Mouse (Mus musculus) spleen, postnatal 4 days (tissue): ENCODE measurements around the gene Gm20604.

Experiments used
- DNase-seq, 2 experiments: peaks; one replicate each; pipeline ENCODE4 v3.0.0; 2022; ENCODE audit warnings: low spot score in 2 of 2

The Gm20604 gene

DNA sequence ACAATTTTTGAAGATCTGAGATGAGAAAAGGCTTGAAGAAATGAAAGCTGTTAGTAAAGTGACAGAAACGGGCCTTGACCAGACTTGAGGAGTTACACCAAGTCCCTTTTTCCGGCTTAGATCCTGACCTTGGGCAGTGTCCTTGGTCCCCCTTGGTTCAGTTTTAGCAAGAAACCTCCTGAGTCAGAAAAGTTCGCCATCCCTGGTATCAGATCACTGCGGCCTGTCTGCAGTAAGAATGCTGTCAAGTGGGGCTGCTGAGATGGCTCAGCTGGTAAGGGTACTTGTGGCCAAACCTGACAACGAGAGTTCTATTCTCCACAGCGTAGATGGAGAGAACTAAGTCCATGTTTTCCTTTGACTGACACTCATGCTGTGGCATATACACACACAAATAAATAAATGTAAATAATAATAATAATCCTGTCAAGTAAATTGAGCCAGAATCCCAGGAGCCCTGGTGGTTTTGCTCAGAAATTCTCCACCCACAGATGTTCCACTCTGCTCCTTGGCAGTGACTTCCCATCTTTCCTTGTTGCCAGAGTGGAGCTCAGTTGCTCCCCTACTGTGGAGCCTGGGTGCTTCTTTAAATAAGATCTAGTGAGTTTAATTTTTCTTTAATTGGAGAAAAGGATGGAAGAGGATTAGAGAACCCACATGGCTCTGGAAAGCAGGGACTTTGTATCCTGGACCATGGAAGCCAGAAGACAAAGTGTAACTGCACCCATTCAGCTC, 52.4 kb downstream of the Gm20604 start:
- no peak for DNase-seq

DNA sequence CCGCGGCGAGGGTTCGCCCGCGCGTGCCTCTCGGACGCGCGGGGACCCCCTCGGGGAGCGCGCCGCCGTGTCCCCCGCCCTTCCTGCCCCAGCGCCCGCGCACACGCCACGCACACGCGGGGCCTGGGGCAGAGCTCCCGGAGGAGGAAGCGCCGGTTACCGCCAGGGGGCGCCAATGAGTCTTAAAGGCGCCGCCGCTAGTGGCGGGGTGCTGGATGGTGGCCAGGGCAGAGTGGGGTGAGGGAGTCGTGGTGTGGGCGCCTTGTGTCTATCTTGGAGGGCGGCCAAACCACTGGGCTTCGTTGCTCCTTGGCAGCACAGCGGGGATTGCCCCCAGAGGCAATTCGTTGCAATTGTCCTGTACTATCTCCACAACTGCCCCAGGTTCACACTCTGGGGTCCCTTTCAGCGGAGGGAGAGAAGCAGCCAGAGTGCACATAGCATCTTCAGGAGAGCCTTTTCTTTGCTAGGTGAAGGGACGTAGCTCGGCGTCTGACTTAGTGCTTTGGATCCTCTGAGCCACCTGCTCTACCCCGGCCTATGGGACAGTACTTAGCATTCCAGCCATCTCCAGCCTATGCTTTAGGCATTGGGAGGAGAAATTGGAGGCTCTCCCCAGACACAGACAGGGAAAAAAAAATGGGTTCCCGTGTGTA, 53.1 kb downstream of the Gm20604 start:
- DNase-seq: peak; percentile 86 to 97

DNA sequence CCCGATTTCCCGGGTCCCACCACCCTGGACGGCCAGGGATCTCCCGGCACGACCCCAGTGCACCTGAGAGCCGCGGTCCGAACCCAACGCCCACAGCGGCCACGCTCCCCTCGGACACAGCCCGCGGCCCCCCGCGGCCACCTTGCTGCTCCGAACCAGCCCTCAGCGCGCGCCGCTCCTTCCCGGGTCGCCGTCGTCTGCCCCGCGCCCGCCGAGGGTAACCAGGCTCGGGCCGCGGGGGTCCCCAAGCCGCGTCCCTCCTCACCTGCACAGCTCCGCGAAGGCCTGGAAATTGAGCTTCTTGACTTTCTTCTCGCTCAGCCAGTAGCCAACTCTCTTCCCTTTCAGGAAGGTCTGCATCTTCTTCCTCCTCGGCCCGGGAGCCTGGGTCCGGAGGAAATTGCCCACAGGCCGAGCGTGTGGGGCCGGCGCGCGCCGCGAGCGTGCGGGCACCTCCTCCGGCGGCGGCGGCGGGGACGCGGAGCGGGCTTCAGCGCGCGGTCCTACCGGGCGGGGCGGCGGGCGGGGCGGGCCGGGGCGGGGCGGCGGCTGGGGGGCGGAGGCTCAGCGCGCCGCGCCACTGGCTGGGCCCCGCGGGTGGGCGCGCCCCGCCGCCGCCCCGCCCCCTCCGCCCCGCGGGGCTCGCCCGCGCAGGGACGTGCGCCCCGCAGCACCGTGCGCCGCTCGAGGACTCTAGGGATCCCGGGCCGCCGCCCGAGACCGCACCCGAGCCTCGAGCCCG, 53.8 kb downstream of the Gm20604 start, which contains the start of gene Itpk1:
TSS of gene Itpk1 (minus strand) at position 474 of the 742 bp plus-strand sequence.
- peak; percentile 60 to 85 for DNase-seq

DNA sequence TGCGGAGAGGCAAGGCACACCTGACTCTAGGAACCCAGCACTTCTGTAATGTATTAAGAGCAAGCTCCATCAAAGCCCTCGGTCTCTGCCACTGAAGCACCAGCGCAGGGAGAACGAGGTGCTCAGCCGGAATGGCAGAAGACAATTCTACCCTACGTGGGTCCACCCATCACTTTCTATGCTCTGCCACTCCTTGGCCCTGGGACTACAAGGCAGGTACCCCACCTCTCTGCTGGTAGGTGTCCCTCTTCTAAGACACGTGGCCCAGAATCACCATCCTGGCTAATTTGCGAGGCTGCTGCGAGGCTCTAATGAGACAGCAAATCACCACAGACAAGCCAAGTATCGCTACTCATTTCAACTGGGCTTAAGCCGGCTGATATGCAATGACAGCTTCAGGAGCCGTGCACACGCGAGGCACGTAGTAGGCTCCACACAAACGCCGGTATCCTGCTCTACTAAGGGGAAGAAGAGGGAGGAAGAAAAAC, 54.5 kb downstream of the Gm20604 start:
- DNase-seq: peak in 1 of 2 experiments; percentile 66

DNA sequence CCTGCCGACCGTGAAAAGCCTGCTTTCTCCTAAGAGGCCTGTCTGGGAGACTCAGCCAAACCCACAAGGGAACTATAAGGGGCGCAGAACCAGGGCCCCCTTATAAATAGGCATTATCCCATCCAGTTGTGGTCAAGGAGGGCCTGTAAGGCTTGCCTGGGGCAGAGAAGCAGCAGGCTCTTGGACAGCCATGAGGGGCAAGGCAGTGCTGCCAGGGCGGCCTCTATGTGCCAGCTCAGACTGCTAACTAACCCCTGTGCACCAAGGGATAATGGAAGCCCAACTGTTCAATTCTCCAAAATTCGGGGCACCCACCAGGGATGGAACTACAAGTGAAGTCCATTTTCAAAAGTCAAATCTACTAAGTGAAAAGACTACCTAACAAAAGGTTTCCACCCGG, 55.0 kb downstream of the Gm20604 start:
- DNase-seq: peak in 1 of 2 experiments; percentile 69

DNA sequence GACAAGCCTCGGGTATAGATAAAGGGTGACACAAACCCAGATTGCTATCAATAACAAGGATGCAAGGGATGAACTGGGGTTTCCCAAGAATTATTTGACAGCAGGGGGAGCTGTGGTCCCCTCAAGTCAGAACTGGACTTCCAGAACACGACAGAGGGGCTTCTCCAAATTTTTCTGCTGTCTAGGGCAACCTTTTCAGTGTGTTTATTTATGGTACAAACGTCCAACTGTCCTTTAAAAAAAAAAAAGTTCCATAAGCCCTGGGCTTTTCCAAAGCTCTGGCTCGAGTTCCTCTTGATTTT, 55.4 kb downstream of the Gm20604 start:
- no peak for DNase-seq

DNA sequence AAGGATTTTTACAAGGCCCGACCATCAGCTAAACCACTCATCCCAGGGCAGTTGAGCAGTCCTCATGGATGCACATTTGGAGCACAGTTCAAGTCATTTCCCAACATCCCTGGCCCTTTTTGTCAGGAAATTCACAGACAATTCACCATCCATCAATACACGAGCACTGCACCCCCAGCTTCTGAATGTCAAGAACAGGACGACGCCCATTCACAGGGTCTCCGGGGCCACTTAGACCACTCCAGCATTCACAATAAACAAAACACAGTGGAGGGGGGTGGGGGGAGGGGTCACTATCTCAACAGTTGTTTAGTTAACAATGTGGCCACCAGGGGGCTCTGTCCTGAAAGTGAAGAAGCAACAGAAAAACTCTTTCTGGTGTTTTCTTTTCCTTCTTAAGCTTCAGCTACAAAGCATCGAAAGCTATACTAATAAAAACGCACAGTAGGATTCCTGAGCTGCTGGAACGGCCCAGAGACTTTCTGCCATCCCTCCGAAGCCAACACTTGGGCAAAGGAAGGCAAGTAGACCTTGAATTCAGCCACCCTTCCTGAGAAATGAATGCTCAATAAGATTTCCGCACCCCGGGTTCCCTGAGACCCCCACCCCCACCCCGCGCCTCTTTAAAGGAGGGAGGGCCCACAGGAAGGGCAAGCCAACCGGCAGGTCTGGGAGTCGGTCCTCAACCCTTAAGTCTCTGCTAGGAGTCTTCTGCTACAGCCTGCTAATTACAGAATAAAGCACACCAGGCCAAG, 55.9 kb downstream of the Gm20604 start:
- peak; percentile 80 to 93 for DNase-seq

DNA sequence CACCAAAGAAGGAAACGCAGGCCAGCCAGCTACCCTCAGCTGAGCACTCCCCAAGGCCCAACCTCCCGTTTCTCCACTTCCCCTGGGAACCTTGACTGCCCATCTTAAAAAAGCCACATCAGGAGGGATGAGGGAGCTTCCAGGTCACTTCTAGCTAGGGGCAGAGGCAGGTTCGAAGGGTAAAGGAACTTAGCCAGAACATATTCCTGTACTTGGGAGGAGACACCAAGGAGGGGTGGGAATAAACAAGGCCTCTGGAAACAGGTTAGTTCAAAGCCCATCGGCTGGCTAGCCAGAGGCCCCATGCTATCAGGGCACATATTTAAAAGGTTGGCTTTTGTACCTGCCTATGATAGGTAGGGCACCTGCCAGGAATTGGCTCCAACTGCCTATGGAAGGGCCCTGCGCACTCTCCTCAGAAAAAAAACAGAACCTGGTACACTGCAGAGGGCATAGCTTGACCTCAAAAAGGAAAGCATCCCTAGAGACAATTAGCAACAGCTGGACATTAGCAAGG, 56.7 kb downstream of the Gm20604 start:
- DNase-seq: no peak

DNA sequence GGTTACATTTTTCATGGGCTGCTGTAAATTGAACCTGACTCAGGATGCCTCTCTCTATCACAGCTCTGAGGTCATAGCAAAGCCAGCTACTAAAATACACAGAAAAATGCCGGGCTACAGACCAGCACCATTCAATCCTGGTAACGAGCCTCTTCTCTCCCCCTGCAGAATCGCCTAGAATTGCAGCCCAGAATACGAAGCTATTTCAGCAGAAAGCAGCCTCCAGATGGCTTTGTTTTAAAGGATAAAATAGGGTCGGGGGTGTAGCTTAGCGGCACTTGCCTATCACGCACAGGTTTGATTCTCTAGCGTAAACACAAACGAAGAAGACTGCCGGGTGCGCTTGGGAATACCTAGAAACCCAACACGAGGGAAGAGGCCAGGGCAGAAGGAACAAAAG, 58.0 kb downstream of the Gm20604 start:
- no peak for DNase-seq

DNA sequence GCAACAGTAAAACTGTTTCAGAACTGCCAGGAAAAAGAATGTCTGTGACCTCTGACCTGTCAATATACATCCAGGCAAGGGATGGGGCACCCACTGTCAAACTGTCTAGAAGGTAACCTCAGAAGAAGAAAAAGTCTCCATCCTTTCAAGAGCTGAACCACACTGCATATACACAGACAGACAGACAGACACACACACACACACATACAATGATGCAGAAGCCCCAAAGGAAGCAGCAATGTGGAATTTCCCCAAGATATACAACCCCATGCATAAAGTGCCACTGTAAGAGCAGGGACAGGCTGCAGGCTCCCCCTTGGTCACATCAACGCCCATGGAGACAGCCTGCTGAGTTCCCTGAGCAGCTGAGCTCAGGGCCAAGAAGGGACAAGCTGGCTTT, 59.3 kb downstream of the Gm20604 start:
- no peak for DNase-seq

DNA sequence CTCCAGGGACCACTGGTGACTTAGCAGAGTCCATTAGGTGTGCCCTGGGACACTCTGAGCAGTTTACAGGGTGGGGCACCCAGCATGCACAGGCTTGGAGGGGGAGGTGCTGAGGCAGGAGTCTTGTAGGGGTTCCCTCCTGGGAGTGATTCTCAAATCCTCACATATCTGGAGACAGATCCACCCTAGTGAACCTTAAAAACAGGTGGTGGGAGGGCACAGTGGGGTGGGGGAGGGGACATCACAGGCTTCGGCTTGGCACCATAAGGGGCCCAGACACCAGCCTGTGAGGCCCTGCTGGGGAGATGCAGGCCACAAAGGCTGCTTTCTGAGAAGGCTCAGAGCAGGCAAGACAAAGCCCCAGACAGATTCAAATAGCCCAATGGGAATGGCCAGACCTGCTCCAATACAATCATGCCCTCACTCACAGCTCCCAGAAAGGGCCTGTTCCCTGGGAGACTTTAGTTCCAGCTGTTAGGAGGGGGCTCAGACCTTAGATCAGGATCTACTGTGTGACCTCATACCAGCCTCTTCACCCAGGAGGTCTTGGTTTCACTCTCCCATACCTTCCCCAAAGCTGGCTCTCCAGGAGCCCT, 60.3 kb downstream of the Gm20604 start:
- DNase-seq: no peak

DNA sequence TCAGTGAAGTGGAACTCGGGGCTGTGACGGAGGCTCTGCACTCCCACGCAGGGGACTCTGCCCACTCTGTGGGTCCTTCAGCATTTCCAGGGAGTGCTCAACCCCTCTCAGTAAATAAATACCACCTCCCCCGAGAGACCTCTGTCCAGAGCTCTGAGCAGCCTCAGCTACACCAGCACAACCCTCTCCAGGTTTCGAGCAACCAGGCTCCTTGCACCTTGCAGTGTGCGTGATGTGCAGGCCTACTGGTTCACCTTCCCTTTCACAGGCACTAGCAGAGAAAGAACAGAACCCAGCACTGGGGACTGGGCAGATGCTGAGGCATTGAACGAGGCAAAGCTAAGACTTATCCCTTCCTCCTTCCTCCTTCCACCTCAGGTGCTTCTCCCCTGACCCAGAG, 61.1 kb downstream of the Gm20604 start:
- no peak for DNase-seq

DNA sequence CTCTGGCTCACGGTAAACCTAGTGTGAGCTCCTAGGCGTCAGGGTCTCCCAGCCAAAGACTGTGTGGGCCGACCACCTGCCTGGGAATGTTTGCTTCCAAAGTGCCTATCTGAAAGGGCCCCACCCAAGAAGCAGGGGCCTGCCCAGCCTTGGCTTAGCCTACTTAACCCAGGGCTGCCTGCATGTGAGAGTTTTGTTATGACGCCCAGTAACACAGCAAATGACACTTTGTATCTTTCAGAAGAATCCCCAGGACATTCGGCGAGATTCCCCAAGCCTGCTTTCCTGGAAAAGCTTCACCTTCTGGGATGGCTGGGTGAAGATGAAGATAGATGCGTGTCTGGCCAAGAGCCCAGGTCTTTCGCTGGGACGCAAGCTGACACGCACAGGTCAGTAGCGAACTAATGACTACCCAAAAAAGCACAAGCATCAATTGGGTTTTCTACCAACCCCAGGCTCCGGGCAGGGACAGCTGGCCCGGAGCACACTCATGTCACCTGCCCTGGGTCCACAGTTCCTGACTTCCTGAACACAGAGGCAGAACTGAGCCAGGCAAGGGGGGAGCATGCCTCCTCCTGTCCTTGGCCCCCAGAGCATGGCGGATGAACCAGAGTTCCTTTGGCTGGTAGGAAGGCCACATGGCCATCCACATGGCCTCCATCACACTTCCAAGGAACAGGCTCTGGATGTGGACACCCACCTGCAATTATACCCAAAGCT, 61.7 kb downstream of the Gm20604 start:
- DNase-seq: no peak

DNA sequence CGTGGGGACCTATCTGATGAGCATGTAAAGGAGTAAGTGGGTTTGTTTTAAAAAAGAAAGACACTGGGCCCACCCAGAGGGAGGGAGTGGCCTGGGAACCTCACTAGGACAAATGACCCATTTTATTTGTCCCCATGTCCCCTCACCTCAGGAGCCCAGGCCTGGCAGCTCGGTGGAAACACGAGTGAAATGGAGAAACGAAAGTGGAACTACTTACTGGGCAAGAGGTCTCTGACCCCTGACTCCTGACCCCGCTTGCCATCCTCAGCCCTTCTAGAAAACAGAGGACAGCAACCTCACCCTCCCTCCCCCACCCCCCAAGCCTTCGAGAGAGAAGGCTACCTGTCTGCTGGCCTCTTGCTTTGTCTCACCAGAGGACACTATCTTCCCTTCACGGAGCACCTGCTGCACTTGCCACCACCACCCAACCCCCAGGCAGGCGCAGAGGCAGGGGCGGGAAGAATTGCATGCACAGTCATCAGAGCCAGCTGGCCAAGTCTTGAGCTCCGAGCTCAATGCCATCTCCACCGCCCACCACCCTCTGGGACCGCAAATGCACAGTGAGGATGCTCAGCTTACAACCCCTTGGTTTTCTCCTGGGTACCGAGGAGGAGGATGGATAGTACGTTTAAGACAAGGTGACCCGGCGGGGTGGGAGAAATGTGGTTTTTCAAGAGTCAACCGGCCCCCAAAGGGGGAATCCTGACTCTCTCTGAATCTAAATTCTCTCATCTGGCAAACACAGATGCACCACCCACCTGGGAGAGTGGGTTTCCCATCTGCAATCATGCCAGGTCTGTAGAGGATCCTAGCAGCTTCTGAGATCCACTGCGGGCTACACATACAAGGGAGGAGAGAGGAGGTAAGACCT, 62.9 kb downstream of the Gm20604 start:
- no peak for DNase-seq

DNA sequence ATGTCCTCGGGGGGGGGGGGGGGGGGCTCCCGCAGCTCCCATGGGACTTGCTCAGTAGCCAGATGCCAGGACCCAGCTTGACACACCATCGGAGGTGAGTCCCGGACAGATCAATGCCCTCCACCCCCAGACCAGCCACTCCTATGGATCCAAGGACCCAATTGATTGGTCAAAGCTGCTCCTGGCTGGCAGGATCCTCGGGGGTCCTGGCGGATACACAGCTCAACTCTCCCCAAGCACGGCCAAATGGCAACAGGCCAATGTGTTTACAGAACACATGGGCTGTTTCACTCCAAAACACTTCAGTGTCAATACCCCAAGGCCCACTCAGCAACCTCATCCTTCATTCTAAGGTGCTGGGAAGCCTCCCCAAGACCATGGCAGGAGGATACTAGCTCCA, 66.7 kb downstream of the Gm20604 start:
- DNase-seq: no peak
